Mouse (Mus musculus) c-Kit-negative CD71-positive TER-119-positive erythroid progenitor cells, embryonic 14.5 days (primary cell): Measurements from ENCODE around the gene Cabp4.

Experiments used
- DNase-seq: peaks from one replicate; pipeline ENCODE4 v3.0.0-alpha.2; 2013; ENCODE audit warnings: low read depth, low spot score

Cabp4 gene

GRCm38 (mm10) chr19:4143759-4144268, at the start of gene Cabp4:
Cabp4 (minus strand) TSS chr19:4144033.
- no peak for DNase-seq

- no peak for DNase-seq
These were observed 49.3 kb upstream of the Cabp4 start for GRCm38 (mm10) chr19:4193129-4193528.

- DNase-seq: no peak
These were observed 48.6 kb upstream of the Cabp4 start for GRCm38 (mm10) chr19:4192251-4192985.

GRCm38 (mm10) chr19:4191528-4192250, 47.9 kb upstream of the Cabp4 start, which contains the start of gene Ppp1ca:
Ppp1ca (plus strand) TSS chr19:4192065.
- DNase-seq: peak; percentile 90

DNA sequence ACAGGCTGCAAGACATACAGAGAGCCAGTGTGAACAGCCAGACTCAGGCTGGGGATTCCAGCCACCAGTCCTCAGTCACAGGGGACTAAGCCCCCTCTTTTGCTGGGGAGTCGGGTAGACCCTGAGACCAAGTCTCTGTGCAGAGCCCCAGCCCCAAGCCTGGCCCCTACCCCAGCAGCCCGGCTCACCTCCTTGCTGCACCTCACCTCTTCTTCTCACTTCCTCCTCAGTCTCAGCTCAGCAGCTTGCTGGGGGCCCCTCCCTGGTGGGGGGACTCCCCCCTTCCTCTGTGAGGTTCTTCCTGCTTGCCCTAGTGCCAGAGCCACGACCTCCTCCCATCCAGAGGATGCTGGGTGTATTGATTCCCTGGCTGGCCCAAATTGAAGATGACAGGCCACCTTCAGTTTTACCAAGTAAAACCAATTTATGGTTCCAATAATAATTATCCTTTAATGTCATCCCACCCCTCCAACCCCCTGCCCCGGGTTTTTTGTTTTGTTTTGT, 47.0 kb upstream of the Cabp4 start, which contains the start of gene Tbc1d10c:
TSS of gene Tbc1d10c (minus strand) at position 454 of the 504 bp plus-strand sequence.
- no peak for DNase-seq

DNA sequence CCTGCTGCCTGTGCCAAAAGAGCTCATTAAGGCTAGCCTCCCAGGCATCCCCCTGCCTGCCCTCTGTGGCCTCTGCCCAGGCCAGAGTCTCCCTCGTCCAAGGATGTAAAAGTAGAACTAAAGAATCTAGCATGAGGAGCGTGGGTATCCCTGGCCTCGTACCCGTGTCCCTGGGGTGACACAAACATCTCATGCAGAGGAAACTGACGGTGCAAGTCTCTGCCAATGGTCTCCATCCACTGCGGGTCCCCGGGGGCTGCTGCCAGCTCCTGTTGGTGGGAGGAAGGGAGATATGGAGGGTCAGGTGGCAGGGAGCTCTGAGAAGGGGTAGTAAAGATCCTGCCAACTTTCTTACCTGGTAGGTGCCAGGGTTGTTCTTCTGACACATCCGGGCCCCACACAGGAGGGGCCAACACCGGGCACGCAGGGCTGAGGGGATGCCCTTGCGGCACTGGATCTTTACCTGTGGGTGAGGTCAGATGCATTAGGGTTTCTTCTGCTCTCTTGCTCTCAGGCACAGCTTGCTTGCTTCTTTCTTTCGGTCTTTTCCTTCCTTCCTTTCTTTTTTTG, 45.3 kb upstream of the Cabp4 start:
- no peak for DNase-seq

GRCm38 (mm10) chr19:4187303-4187702, 43.5 kb upstream of the Cabp4 start:
- no peak for DNase-seq

GRCm38 (mm10) chr19:4184976-4185975, 41.4 kb upstream of the Cabp4 start:
- no peak for DNase-seq

DNA sequence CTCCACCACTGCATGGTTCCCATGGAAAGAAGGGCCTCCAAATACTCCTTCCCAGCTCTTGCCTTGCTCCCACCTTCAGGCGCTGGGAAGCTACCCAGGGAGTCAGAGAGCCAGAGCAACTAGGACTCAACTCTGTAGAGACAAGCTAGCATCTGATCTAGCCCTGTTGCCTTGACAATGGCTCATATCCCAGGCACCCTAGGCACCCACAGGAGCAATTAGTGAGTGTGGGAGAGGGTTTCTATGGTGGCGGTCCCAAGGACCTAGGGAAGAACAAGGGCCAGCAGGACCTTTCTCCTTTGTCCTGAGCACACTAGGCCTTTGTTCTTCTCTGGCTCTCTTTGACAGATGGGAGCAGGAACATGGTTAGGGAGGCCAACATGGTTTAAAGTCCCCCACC, 39.9 kb upstream of the Cabp4 start:
- no peak for DNase-seq

DNA sequence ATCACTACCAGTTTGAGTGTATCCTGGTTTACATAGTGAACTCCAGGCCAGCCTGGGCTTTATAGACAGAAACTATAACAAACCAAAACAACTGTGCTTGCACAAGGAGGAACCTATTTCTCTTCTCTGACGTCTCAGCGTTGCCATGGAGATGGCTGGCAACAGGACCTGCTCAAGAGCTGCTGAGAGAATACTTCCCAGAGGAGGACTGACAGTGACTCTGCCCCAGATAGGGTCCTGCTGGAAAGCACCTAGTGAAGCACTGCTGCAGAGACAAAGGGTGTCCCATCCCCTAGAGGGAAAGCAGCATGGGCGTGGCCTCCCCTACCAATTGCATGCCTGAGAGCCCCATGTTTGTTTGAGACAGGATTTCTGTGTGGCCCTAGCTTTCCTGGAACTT, 38.1 kb upstream of the Cabp4 start:
- DNase-seq: no peak

- DNase-seq: no peak
These were observed 36.6 kb upstream of the Cabp4 start for GRCm38 (mm10) chr19:4180411-4180810.

GRCm38 (mm10) chr19:4175368-4175947, 31.6 kb upstream of the Cabp4 start, which contains the start of gene Carns1:
Carns1 (minus strand) TSS chr19:4175479.
- no peak for DNase-seq

GRCm38 (mm10) chr19:4172925-4173324, 29.1 kb upstream of the Cabp4 start:
- DNase-seq: no peak

DNA sequence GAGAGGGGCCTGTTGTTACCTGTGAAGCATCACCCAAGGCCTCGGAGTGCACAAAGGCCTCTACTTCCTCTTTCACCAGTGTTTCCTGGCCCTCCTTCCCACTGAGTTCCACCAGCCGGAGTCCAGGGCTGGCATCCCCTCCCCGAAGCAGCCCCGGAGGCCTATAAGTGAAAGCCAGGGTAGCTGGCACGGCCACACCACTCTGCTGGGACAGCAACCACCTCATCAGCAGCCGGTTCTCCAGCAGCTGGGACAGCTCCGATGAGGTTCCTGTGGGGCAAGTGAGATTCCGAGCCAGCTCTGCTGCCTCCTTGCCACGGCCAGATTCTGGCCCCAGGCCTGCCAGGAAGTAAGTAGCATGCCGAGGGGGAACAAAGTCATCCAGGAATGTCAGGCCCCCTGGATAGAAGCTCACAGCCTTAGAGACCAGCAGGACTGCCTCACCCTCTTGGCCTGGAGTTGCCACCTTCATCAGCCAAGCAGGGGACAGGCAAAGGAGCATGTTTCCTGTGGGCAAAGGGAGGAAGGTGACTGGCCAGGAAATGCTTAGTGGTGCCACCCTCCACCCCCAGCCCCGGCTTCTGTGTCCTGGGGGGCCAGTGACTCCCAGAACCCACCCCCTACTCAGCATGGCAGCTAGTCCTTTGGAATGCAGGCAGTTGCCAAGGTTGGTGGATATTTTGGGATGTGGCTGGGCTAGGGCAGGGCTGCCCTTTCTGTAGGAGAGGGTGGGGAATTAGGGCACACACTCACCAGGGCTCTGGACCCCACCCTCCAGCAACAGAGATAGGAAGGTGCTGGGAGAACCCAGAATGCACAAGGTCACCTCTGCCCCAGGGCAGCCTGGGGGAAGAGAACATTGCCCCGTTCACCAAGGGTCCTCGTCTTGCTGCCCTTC, 27.8 kb upstream of the Cabp4 start:
- DNase-seq: no peak

DNA sequence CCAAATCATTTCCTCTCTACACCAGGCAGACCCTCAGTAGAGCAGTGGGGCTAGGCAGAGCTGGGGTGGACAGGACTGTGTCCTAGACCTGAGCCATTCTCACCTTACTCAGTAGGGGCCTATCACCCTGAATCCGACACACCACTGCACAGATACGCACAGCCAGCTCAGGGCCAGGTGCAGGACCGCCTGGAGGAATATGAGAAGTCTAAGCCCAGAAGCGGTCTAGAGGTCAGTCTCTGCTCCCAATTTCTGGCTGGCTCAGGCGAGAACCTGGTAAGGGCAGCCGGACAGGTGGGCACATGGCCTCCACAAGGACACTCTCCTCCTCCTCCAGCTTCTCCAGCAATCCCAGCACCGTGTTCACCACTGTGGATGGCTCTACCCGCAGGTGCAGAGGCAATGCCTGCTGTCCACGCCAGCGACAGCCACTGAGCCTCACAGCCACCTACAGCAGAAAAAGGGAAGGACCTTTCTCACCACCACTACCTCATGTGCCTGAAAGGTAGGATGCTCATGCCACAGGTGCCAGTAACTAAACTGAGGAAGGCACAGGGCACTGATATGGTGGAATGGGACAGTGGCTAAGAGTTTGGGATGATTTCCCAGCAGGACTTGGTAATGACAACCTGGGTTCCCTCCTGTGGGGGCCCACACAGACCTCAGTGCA, 27.0 kb upstream of the Cabp4 start:
- no peak for DNase-seq

- no peak for DNase-seq
These were observed 26.0 kb upstream of the Cabp4 start for GRCm38 (mm10) chr19:4169810-4170209.

DNA sequence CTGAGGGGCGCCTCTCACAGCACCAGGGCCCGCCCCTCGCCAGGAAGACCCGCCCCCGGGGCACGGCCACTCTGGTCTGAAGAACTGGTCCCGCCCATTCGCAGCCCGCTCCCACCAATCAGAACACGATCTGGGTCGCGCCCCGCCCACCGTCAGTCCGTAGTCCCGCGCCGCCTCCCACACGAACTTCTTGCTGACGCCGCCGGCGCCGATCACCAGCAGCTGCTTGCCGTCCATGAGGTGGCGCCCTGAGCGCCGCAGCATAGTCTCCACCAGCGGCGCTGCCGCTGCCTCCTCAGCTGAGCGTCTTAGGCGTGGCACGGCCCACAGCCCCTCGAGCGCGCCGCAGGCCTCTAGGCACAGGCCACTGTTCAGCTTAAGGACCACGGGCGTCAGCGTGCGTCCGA, 25.5 kb upstream of the Cabp4 start:
- peak; percentile 95 for DNase-seq

DNA sequence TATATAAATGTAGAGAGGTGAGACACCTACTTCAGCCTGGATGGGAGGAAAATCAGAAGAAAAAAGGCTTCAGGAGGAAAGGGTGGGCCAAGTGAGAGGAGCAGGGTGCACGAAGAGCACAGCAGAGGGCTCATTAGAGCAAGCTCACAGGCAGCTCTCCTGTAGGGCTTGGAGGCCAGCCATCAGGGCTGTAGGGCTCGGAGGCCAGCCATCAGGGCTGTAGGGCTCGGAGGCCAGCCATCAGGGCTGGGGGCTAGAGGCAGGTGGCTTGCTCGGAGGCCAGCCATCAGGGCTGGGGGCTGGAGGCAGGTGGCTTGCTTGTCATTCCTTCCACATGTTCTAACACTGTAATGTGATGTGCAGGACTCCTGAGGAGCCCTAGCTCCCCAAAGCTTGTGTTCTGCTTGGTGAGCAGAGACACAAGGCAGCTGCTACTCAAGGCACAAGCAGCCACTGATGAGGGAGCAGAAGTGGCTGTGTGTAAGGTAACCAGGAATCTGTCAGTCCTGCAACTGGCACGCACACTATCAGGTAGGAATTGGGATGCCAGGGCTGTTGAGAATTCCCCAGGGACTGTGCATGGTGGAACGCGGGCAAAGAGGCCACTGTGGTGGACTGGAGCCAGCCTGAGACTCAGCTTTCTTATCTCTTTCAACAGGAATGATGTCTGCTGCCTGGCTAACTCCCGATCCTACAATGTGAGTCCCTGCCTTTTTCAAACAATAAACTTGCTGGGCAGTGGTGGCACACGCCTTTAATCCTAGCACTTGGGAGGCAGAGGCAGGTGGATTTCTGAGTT, 23.0 kb upstream of the Cabp4 start:
- DNase-seq: no peak
